Mouse (Mus musculus) MEL (cell line): ENCODE data around the gene Fam205c.

ENCODE experiments used
- GABPA ChIP-seq: IDR thresholded peaks from 2 replicates; pipeline ENCODE4 v1.6.1; 2012; ENCODE audit warnings: low read depth, mild to moderate bottlenecking, inconsistent platforms, low read length, improper control_type of control experiment, moderate library complexity
- HCFC1 ChIP-seq: IDR thresholded peaks from 2 replicates; pipeline ENCODE4 v1.6.1; 2012; ENCODE audit warnings: low read depth, mild to moderate bottlenecking, inconsistent platforms, low read length, improper control_type of control experiment, moderate library complexity

DNA sequence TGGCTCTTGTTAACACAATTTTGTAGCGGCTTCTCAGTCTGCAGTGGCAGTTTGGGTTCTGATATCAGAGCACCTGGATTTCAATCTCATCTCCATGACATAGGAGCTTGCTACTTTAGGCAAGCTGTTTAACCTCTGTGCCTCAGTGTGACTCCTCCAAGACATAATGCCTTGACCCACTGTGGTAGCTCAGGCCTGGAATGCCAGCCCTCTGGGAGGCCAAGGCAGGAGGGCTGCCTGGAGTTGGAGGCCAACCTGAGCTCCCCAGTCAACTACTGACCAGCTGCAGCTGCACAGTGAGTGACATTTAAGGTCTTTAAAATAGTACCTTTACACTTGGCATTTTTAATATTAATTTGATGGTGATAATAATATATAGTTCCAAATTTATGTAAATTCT is 41.9 kb upstream of the Fam205c start:
- TF ChIP-seq GABPA (no peak), HCFC1 (no peak)
